Mouse (Mus musculus): ENCODE data around the gene Ccdc88a. TPM values are rescaled to one million over a fixed set of nuclear protein-coding genes. Genes with fewer than 3 reads are reported as not detected.

Gene Ccdc88a
- polyA plus RNA-seq, 1 experiment from 2014 or later, result 20.9 TPM

- Histone ChIP-seq H3K27ac (ENCODE audit: low read depth) (peak overlapping the region; percentile 92; the same call in 1 of the 2 replicates), H3K9me3 (ENCODE audit: control insufficient read depth, low read length) (no peaks in the 10 kb centered on the region), H3K36me3 (ENCODE audit: control insufficient read depth, insufficient read depth, low read length) (no peaks in the 10 kb centered on the region), H3K27me3 (replicated peaks; ENCODE audit: control insufficient read depth, insufficient read depth, low read length) (no peaks in the 10 kb centered on the region), H3K4me1 (replicated peaks; ENCODE audit: control insufficient read depth, insufficient read depth, low read length) (peaks cover 6% of the 10 kb centered on the region; the same call in 1 of the 2 replicates), H3K4me3 (ENCODE audit: low read depth, low read length) (peak overlapping the region; percentile 83), H3K4me2 (ENCODE audit: low read length) (peak overlapping the region; percentile 68), H3K9ac (ENCODE audit: low read length) (peak overlapping the region; percentile 85)
- no peak for ATAC-seq (replicated peaks; ENCODE audit: low FRiP score, low TSS enrichment, low read depth)
- WGBS, result 3% methylated on average over 11 of the region's 11 CpGs
- no peak for DNase-seq (ENCODE audit: low spot score)
Measured at GRCm38 (mm10) chr11:29373050-29373395, 435 bp upstream of the Ccdc88a start.

- Histone ChIP-seq H3K9ac (ENCODE audit: low read length) (peak overlapping the region; percentile 85), H3K4me2 (ENCODE audit: low read length) (peak overlapping the region; percentile 68), H3K4me3 (ENCODE audit: low read depth, low read length) (peak overlapping the region; percentile 83), H3K27me3 (replicated peaks; ENCODE audit: control insufficient read depth, insufficient read depth, low read length) (no peaks in the 10 kb centered on the region), H3K36me3 (ENCODE audit: control insufficient read depth, insufficient read depth, low read length) (no peaks in the 10 kb centered on the region), H3K4me1 (replicated peaks; ENCODE audit: control insufficient read depth, insufficient read depth, low read length) (peaks cover 6% of the 10 kb centered on the region; the same call in 1 of the 2 replicates), H3K27ac (ENCODE audit: low read depth) (peak overlapping the region; percentile 92), H3K9me3 (ENCODE audit: control insufficient read depth, low read length) (no peaks in the 10 kb centered on the region)
- no peak for ATAC-seq (replicated peaks; ENCODE audit: low FRiP score, low TSS enrichment, low read depth)
- WGBS, result 0% methylated on average over 8 of the region's 8 CpGs
- DNase-seq (ENCODE audit: low spot score), result no peak
Measured at GRCm38 (mm10) chr11:29374274-29374656, 807 bp downstream of the Ccdc88a start.

GRCm38 (mm10) chr11:29376635-29377034 is 3.2 kb downstream of the Ccdc88a start:
- Histone ChIP-seq H3K36me3 (ENCODE audit: control insufficient read depth, insufficient read depth, low read length) (no peaks in the 10 kb centered on the region), H3K4me1 (replicated peaks; ENCODE audit: control insufficient read depth, insufficient read depth, low read length) (peaks cover 6% of the 10 kb centered on the region; the same call in 1 of the 2 replicates), H3K27me3 (replicated peaks; ENCODE audit: control insufficient read depth, insufficient read depth, low read length) (no peaks in the 10 kb centered on the region), H3K27ac (ENCODE audit: low read depth) (no peak overlapping the region), H3K9ac (ENCODE audit: low read length) (no peak overlapping the region), H3K9me3 (ENCODE audit: control insufficient read depth, low read length) (no peaks in the 10 kb centered on the region), H3K4me2 (ENCODE audit: low read length) (no peak overlapping the region), H3K4me3 (ENCODE audit: low read depth, low read length) (no peak overlapping the region)
- 82% methylated on average over 2 of the region's 2 CpGs for WGBS
- DNase-seq (ENCODE audit: low spot score) (no peak), ATAC-seq (replicated peaks; ENCODE audit: low FRiP score, low TSS enrichment, low read depth) (no peak)

GRCm38 (mm10) chr11:29378751-29379150 is 5.3 kb downstream of the Ccdc88a start:
- no peak for DNase-seq (ENCODE audit: low spot score)
- ATAC-seq (replicated peaks; ENCODE audit: low FRiP score, low TSS enrichment, low read depth), result no peak
- H3K9ac ChIP-seq (ENCODE audit: low read length), result no peak overlapping the region
- H3K9me3 ChIP-seq (ENCODE audit: control insufficient read depth, low read length), result no peaks in the 10 kb centered on the region
- WGBS, result 90% methylated on average over 1 of the region's 1 CpGs
- H3K4me1 ChIP-seq (replicated peaks; ENCODE audit: control insufficient read depth, insufficient read depth, low read length), result peaks cover 6% of the 10 kb centered on the region; the same call in 1 of the 2 replicates
- no peak overlapping the region for H3K4me2 ChIP-seq (ENCODE audit: low read length)
- no peaks in the 10 kb centered on the region for H3K36me3 ChIP-seq (ENCODE audit: control insufficient read depth, insufficient read depth, low read length)
- no peak overlapping the region for H3K4me3 ChIP-seq (ENCODE audit: low read depth, low read length)
- H3K27me3 ChIP-seq (replicated peaks; ENCODE audit: control insufficient read depth, insufficient read depth, low read length), result no peaks in the 10 kb centered on the region
- no peak overlapping the region for H3K27ac ChIP-seq (ENCODE audit: low read depth)

GRCm38 (mm10) chr11:29383493-29383892 is 10.0 kb downstream of the Ccdc88a start:
- no peak overlapping the region for H3K9ac ChIP-seq (ENCODE audit: low read length)
- H3K9me3 ChIP-seq (ENCODE audit: control insufficient read depth, low read length), result no peaks in the 10 kb centered on the region
- no peaks in the 10 kb centered on the region for H3K4me1 ChIP-seq (replicated peaks; ENCODE audit: control insufficient read depth, insufficient read depth, low read length)
- H3K27me3 ChIP-seq (replicated peaks; ENCODE audit: control insufficient read depth, insufficient read depth, low read length), result no peaks in the 10 kb centered on the region
- H3K27ac ChIP-seq (ENCODE audit: low read depth), result no peak overlapping the region
- ATAC-seq (replicated peaks; ENCODE audit: low FRiP score, low TSS enrichment, low read depth) (no peak), DNase-seq (ENCODE audit: low spot score) (no peak)
- no peak overlapping the region for H3K4me2 ChIP-seq (ENCODE audit: low read length)
- WGBS, result 74% methylated on average over 2 of the region's 2 CpGs
- H3K36me3 ChIP-seq (ENCODE audit: control insufficient read depth, insufficient read depth, low read length), result no peaks in the 10 kb centered on the region
- no peak overlapping the region for H3K4me3 ChIP-seq (ENCODE audit: low read depth, low read length)

- 83% methylated on average over 1 of the region's 1 CpGs for WGBS
- Histone ChIP-seq H3K9me3 (ENCODE audit: control insufficient read depth, low read length) (no peaks in the 10 kb centered on the region), H3K27me3 (replicated peaks; ENCODE audit: control insufficient read depth, insufficient read depth, low read length) (no peaks in the 10 kb centered on the region), H3K4me2 (ENCODE audit: low read length) (no peak overlapping the region), H3K4me3 (ENCODE audit: low read depth, low read length) (no peak overlapping the region), H3K9ac (ENCODE audit: low read length) (no peak overlapping the region), H3K4me1 (replicated peaks; ENCODE audit: control insufficient read depth, insufficient read depth, low read length) (no peaks in the 10 kb centered on the region), H3K36me3 (ENCODE audit: control insufficient read depth, insufficient read depth, low read length) (no peaks in the 10 kb centered on the region), H3K27ac (ENCODE audit: low read depth) (no peak overlapping the region)
- no peak for ATAC-seq (replicated peaks; ENCODE audit: low FRiP score, low TSS enrichment, low read depth)
- DNase-seq (ENCODE audit: low spot score), result no peak
Measured at GRCm38 (mm10) chr11:29384001-29384400, 10.5 kb downstream of the Ccdc88a start.

- ATAC-seq (replicated peaks; ENCODE audit: low FRiP score, low TSS enrichment, low read depth), result no peak
- DNase-seq (ENCODE audit: low spot score), result no peak
- no peaks in the 10 kb centered on the region for H3K9me3 ChIP-seq (ENCODE audit: control insufficient read depth, low read length)
- H3K36me3 ChIP-seq (ENCODE audit: control insufficient read depth, insufficient read depth, low read length), result no peaks in the 10 kb centered on the region
- H3K4me3 ChIP-seq (ENCODE audit: low read depth, low read length), result no peak overlapping the region
- H3K4me2 ChIP-seq (ENCODE audit: low read length), result no peak overlapping the region
- no peaks in the 10 kb centered on the region for H3K27me3 ChIP-seq (replicated peaks; ENCODE audit: control insufficient read depth, insufficient read depth, low read length)
- H3K9ac ChIP-seq (ENCODE audit: low read length), result no peak overlapping the region
- no peak overlapping the region for H3K27ac ChIP-seq (ENCODE audit: low read depth)
- 76% methylated on average over 3 of the region's 3 CpGs for WGBS
- no peaks in the 10 kb centered on the region for H3K4me1 ChIP-seq (replicated peaks; ENCODE audit: control insufficient read depth, insufficient read depth, low read length)
Measured at GRCm38 (mm10) chr11:29384617-29385016, 11.2 kb downstream of the Ccdc88a start.

- no peaks in the 10 kb centered on the region for H3K36me3 ChIP-seq (ENCODE audit: control insufficient read depth, insufficient read depth, low read length)
- H3K9me3 ChIP-seq (ENCODE audit: control insufficient read depth, low read length), result no peaks in the 10 kb centered on the region
- no peak for ATAC-seq (replicated peaks; ENCODE audit: low FRiP score, low TSS enrichment, low read depth)
- no peak for DNase-seq (ENCODE audit: low spot score)
- no peaks in the 10 kb centered on the region for H3K27me3 ChIP-seq (replicated peaks; ENCODE audit: control insufficient read depth, insufficient read depth, low read length)
- no peak overlapping the region for H3K9ac ChIP-seq (ENCODE audit: low read length)
- H3K4me2 ChIP-seq (ENCODE audit: low read length), result no peak overlapping the region
- H3K4me3 ChIP-seq (ENCODE audit: low read depth, low read length), result no peak overlapping the region
- H3K4me1 ChIP-seq (replicated peaks; ENCODE audit: control insufficient read depth, insufficient read depth, low read length), result no peaks in the 10 kb centered on the region
- H3K27ac ChIP-seq (ENCODE audit: low read depth), result no peak overlapping the region
- WGBS, result 74% methylated on average over 4 of the region's 4 CpGs
Measured at GRCm38 (mm10) chr11:29389913-29390312, 16.5 kb downstream of the Ccdc88a start.

GRCm38 (mm10) chr11:29395135-29395746 is 21.8 kb downstream of the Ccdc88a start:
- Histone ChIP-seq H3K4me3 (ENCODE audit: low read depth, low read length) (no peak overlapping the region), H3K4me2 (ENCODE audit: low read length) (no peak overlapping the region), H3K9me3 (ENCODE audit: control insufficient read depth, low read length) (no peaks in the 10 kb centered on the region), H3K9ac (ENCODE audit: low read length) (no peak overlapping the region), H3K27ac (ENCODE audit: low read depth) (no peak overlapping the region), H3K4me1 (replicated peaks; ENCODE audit: control insufficient read depth, insufficient read depth, low read length) (no peaks in the 10 kb centered on the region), H3K36me3 (ENCODE audit: control insufficient read depth, insufficient read depth, low read length) (no peaks in the 10 kb centered on the region), H3K27me3 (replicated peaks; ENCODE audit: control insufficient read depth, insufficient read depth, low read length) (no peaks in the 10 kb centered on the region)
- WGBS, result 97% methylated on average over 3 of the region's 3 CpGs
- ATAC-seq (replicated peaks; ENCODE audit: low FRiP score, low TSS enrichment, low read depth) (no peak), DNase-seq (ENCODE audit: low spot score) (no peak)

Data from intestine, embryonic 14.5 days (tissue).